Mouse (Mus musculus) cortical plate, adult 2 months (tissue): Measurements from ENCODE around the gene Lrrc7. TPM values are rescaled to one million over a fixed set of nuclear protein-coding genes. Genes with fewer than 3 reads are reported as not detected.

Source experiments
- H3K27ac ChIP-seq: fragments of 200-500 bp; 2 replicates; pipeline ENCODE4 v1.5.1; 2012; ENCODE audit warnings: low read length, control low read depth, inconsistent platforms; ENCODE audit not compliant: insufficient read depth
- H3K4me1 ChIP-seq: fragments of 200-500 bp; 2 replicates; pipeline ENCODE4 v1.6.1; 2011; ENCODE audit warnings: low read length; ENCODE audit not compliant: control insufficient read depth, insufficient read depth
- H3K4me3 ChIP-seq: fragments of 200-500 bp; 2 replicates; pipeline ENCODE4 v1.5.1; 2011; ENCODE audit warnings: mild to moderate bottlenecking, low read length, control low read depth; ENCODE audit not compliant: insufficient read depth
- CTCF ChIP-seq: fragments of 200-500 bp; IDR thresholded peaks from 2 replicates; pipeline ENCODE4 v1.5.1; 2011; ENCODE audit warnings: mild to moderate bottlenecking, control low read depth, low read length; ENCODE audit not compliant: insufficient read depth; ENCODE audit errors: extremely low read depth
- POLR2A ChIP-seq: fragments of 200-500 bp; IDR thresholded peaks from 2 replicates; pipeline ENCODE4 v1.6.1; 2011; ENCODE audit warnings: mild to moderate bottlenecking, low read length, control low read depth; ENCODE audit not compliant: insufficient read depth; ENCODE audit errors: extremely low read depth
- polyA plus RNA-seq: library from polyadenylated mRNA; depleted of rRNA; stranded (reverse); fragments of >200 nt; gene quantifications from 2 replicates; pipeline ENCODE4 v1.2.3, GENCODE M21; 2012; rRNA removed

Lrrc7 gene
- 17.7 and 19.1 TPM in 2 replicates for polyA plus RNA-seq

DNA sequence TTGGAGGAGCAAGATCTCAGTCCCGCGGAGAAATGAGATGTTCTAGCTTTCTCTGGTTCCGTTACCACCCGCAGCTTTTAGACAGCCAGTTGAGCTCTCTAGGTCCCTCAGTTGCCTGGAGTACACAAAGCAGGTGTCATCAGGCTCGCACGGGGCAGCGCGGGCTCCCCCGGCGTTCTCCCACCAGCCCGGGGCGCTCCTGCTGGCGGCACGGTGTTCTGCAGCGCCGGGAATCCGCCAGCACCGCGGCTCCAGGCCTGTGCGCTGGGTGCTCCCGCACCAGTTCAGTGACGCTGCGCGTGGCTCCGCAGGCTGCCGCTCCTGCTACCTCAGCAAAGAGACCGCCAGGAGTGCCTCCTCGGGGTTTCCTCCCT, at the start of gene Lrrc7:
Lrrc7 (minus strand) TSS at position 235 of the 374 bp plus-strand sequence.
- TF ChIP-seq POLR2A: peak; percentile 53; the same call in 1 of the 2 replicates
- TF ChIP-seq CTCF: 0 out of 2 replicates have a peak, but pooled peaks have one; percentile 5
- Histone ChIP-seq H3K4me3 (peak within 1 kb of the TSS; percentile 98), H3K4me1 (no peaks in the 10 kb centered on the region), H3K27ac (peak within 1 kb of the TSS; percentile 99)

DNA sequence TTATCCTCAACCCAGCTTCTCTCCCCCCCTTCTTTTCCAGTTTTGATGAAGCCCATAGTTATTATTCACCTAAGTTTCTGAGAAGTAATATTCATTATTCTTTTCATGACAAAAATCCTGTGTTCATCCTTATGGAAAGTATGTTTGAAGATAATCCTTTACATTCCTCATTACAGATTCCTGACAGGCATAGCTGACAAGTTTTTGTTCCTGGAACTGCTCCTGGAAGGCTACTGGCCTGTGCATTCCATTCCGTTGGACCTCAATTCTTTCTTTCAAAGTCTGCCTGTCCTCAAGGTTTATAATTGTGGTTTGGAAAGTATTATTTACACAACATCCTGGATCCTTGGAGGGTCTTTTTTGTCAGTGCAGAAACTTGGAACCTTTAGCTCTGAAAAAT, 45.0 kb upstream of the Lrrc7 start:
- Histone ChIP-seq H3K4me3 (no peak overlapping the region), H3K4me1 (no peaks in the 10 kb centered on the region), H3K27ac (no peak overlapping the region)
- no peak for TF ChIP-seq CTCF
- no peak for TF ChIP-seq POLR2A

DNA sequence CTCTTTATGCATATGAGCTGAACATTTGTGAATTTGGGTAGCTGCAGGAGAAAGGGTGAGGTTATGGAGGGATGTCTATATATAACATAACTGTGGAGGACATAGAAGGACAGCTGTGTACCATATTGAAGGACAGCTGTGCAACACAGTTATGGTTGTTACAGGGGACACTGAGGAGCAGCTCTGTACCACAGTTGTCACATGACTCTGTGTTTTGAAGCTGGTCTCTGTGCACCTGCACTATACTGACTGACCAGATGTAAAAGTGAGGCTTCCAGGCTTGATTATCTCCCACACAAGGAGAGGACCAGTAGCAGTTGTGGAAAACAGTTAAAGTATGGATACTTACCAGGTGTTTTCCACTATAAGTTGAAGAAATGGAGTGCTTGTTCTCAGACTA, 43.3 kb upstream of the Lrrc7 start:
- TF ChIP-seq CTCF (no peak), POLR2A (no peak)
- H3K4me3 ChIP-seq: no peak overlapping the region

DNA sequence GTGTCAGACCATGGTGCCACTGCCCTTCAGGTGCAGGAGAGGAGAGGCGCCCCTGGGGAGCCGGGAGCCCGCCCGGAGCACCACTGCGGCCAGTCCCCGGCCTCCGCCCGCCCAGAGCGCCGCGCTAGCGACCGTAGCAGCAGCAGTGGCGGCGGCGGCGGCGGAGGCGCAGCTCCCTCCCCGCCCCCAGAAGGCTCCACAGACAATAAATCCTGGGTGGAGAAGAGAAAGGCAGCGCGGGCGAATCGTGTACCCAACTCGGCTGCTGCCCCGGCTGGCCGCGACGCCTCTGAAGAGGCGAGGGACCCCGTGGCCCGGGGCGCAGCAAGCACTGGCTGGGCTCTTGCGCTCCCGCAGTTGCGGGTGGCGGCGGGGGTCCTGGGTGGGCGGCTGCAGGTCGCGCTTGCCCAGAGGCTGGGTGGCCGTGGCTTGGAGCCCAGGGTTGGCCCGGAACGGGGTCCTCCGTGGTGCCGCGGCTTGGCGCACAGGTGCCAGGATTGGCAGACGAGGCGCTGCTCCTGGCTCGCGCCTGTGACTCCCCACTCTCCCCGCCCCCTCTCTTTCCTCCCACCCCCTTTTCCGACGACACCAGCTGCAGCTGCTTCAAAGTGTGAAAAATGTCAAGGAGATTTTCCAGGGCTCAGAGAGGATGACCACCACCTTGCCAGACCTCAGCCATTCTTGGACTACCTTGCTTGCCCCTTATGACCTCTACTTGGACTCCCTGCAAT, 600 bp downstream of the Lrrc7 start:
- TF ChIP-seq POLR2A: no peak
- no peak for TF ChIP-seq CTCF
- peak overlapping the region; percentile 98 for H3K4me3 ChIP-seq
- H3K27ac ChIP-seq: peak overlapping the region; percentile 99
- no peaks in the 10 kb centered on the region; the same call in 1 of the 2 replicates for H3K4me1 ChIP-seq

More for the DNA sequence above, 43.3 kb upstream of the Lrrc7 start:
- H3K4me1 ChIP-seq: no peaks in the 10 kb centered on the region
- H3K27ac ChIP-seq: no peak overlapping the region

DNA sequence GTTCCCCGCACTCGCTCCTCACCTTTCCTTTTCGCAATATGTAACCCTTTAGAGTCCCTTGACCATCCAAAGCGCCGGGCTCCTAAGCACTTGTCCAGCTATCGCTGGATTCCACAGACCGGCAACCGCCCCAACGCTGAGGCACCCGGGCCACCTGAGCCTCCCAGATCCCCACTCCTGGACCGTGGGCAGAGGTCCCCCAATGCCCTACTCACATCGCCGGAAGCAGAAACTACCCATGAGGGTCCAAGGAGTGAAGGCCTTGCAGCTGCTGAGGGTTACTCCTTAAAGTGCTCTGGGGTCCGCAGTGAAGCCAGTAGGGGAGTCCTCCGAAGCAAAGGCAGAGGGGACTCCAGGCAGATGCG, 1.1 kb downstream of the Lrrc7 start:
- peak overlapping the region; percentile 99 for H3K27ac ChIP-seq
- TF ChIP-seq POLR2A (no peak), CTCF (no peak)
- no peaks in the 10 kb centered on the region; the same call in 1 of the 2 replicates for H3K4me1 ChIP-seq
- H3K4me3 ChIP-seq: peak overlapping the region; percentile 98

DNA sequence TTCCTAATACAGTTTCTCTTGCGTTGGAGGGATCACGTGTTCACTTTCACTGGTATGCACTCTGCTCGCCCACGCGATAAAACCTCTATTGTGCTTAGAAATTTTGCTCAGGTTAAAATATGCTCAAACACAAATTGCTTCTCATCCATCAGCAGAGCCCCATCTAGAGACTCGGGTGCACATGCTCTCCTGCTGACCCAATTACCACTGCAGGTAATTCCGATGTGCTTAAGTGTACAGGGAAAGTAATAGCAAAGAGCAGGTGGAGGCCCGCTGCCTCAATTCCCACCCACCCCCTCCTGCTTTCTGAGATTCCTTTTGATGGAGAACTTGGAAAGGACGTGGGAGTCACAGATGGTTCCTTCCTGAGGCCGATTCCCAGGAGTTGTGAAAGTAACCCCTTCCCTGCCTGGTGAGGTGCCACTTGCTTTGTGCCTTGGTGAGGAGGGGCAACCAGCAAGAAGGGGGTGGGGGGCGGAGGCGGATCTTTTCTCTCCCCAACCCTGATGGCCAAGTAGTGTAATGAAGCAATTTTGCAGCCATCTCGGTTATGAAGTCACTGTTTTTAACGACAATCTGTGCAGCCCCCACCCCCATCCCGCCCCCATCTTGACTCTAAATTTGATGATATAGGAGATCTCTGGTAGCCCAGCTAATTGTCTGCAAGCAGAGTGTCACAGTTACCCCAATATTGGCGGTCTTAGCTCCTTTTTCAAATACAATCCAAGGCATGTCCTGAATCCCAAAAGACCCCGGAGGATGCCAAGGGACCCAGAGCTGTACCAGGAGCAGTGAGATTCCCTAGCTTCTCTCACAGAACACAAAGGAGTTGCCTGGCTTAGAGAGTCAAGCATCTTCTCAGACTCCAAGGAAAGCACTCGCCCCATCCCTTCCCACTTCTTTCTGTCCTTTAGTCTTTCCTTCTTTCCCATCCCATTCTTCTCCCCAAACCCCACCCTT, 2.0 kb downstream of the Lrrc7 start:
- Histone ChIP-seq H3K4me3 (peak overlapping the region; percentile 98), H3K27ac (peak overlapping the region; percentile 99), H3K4me1 (no peaks in the 10 kb centered on the region; the same call in 1 of the 2 replicates)
- TF ChIP-seq CTCF (no peak), POLR2A (0 out of 2 replicates have a peak, but pooled peaks have one; percentile 16)

DNA sequence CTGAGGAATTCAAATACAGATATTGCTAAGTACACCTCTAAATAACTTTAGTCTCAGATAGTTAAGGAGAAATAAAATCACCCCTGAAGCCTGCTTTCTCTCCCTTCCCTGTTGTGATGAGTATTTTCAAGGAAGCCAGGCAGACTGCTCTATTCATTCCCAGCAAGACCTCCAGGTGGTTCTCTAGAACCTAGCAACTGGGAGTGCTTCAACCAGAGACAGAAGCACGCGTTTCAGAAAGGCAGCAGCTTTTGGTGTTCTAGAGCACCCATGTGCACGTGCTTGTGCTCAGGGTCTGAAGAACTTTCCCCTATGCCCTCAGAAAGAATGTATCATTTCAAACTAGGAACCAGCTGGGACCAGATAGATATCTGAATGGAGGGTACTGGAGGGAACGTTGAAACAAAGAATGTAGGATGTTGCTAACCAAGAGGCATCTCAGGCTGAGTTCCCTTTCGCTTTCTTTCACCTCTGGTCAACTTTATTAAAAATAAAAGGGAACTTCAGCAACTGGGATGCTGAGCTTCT, 2.8 kb downstream of the Lrrc7 start:
- peak overlapping the region; percentile 98 for H3K4me3 ChIP-seq
- no peaks in the 10 kb centered on the region; the same call in 1 of the 2 replicates for H3K4me1 ChIP-seq
- H3K27ac ChIP-seq: no peak overlapping the region
- TF ChIP-seq POLR2A (no peak), CTCF (no peak)

DNA sequence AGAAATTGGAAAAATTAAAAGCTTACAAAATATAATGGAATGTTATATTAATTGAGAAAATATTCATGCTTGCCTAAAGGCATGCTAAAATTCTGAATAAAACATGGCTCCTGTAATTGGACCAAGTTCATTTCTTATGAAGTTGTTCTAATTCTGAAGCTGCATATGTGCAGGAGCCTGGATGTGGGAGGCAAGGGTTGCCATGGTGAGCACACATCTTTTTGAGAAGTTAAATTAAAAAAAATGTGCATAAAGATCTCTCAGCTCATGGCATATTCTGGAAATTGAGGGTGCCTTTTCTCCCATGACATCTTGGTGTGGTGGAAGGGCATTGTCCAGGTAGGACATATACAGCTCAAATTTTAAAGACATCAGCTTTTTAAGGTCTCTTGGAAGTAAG, 3.4 kb downstream of the Lrrc7 start:
- no peak overlapping the region for H3K27ac ChIP-seq
- TF ChIP-seq POLR2A: no peak
- no peak for TF ChIP-seq CTCF
- H3K4me3 ChIP-seq: peak overlapping the region; percentile 98
- H3K4me1 ChIP-seq: no peaks in the 10 kb centered on the region; the same call in 1 of the 2 replicates

DNA sequence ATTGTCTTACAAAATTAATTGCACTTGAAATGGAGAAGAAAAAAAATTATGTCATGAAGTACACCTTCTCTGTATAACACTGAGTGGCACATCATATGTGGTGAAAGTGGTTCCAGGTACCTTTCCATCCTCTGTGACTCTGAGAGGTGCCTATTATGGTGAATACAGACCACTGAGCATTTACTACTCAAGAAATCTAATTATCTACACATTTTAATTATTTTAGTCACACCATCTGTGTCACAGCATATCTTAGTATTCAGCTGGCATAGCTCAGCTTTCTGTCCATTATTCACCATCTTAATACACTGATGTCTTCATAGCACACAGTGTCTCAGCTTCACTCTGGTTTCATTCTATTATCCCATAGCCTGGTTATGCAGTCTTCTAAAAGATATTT, 7.7 kb downstream of the Lrrc7 start:
- Histone ChIP-seq H3K4me1 (peaks cover 2% of the 10 kb centered on the region), H3K27ac (no peak overlapping the region), H3K4me3 (no peak overlapping the region)
- no peak for TF ChIP-seq POLR2A

DNA sequence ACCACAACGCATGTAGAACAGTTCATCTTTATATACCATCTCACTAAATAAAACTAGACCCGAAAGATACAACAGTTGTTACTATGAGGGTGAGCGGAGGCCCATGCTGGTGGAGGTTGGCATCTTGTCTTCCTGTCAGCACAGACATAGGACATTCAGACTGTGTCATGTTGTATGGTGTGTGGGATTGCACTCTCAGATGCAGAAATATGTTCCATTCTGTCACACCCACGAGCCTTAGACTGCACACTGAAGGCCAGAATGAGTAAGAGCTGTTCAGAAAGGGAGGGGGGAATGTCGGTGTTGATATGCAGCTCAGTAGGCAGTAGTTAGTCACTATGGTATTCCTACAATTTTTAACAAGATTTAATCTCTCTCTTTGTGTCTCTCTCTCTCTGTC, 9.9 kb downstream of the Lrrc7 start:
- TF ChIP-seq POLR2A: no peak
- TF ChIP-seq CTCF: no peak
- H3K4me1 ChIP-seq: peaks cover 2% of the 10 kb centered on the region
- no peak overlapping the region for H3K27ac ChIP-seq
- H3K4me3 ChIP-seq: no peak overlapping the region
